Mouse (Mus musculus) embryonic fibroblast, embryonic 13.5 days (primary cell): ENCODE results near the gene Kcne3.

Experiments used
- CTCF ChIP-seq: IDR thresholded peaks from 2 replicates; pipeline ENCODE4 v1.5.1; 2011; ENCODE audit warnings: mild to moderate bottlenecking, control low read depth, low read length, moderate library complexity, borderline replicate concordance; ENCODE audit not compliant: insufficient read depth
- POLR2A ChIP-seq: IDR thresholded peaks from 2 replicates; pipeline ENCODE4 v1.6.1; 2011; ENCODE audit warnings: low read depth, mild to moderate bottlenecking, control low read depth, low read length, moderate library complexity

DNA sequence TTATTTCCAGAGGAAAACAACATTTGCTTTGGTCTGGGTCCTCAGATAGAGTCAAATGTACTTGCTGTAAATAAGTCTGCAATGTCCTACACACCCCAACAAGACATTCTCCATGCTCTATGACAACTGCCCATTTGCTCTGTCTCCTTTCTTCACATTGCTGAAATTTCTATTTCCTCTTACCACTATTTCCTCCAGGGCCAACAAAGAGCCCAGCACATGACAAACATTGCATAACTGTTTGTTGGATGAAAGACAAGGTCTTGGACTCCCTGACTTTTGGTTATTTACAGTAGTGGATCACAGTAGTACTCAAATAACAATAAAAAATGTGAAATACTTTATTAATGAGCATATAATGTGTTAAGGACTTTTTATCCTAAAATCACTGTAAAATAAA lies 31.6 kb downstream of the Kcne3 start:
- TF ChIP-seq CTCF (no peak), POLR2A (no peak)
